Mouse (Mus musculus) stomach, embryonic 16.5 days (tissue): ENCODE measurements at regions not wholly inside any gene's neighbourhood (a gene's known extent, or its start where the extent isn't known, plus 50 kb on each side); places are given as distances from the start of the nearest gene placed in this dataset.

ENCODE experiments used
- ATAC-seq: fragments of 200-750 bp; cut with Nextera tagmentation; 2 replicates; pipeline ENCODE4 v1.8.0; 2017; ENCODE audit warnings: moderate number of reproducible peaks, moderate TSS enrichment; ENCODE audit not compliant: insufficient read depth, low FRiP score
- H3K27ac ChIP-seq: fragments of 300-500 bp; sonication (generic); 2 replicates; pipeline ENCODE4 v1.5.1; 2014; ENCODE audit warnings: low read length
- H3K27me3 ChIP-seq: fragments of 300-500 bp; sonication (generic); 2 replicates; pipeline ENCODE4 v1.6.1; 2014; ENCODE audit warnings: low read length, control low read depth, mixed read lengths; ENCODE audit not compliant: control insufficient read depth, insufficient read depth
- H3K36me3 ChIP-seq: fragments of 300-500 bp; sonication (generic); 2 replicates; pipeline ENCODE4 v1.6.1; 2014; ENCODE audit warnings: low read length; ENCODE audit not compliant: control insufficient read depth, insufficient read depth
- H3K4me1 ChIP-seq: fragments of 300-500 bp; sonication (generic); 2 replicates; pipeline ENCODE4 v1.6.1; 2014; ENCODE audit warnings: low read length, control low read depth, mixed read lengths; ENCODE audit not compliant: control insufficient read depth, insufficient read depth
- H3K4me2 ChIP-seq: fragments of 300-500 bp; sonication (generic); 2 replicates; pipeline ENCODE4 v1.6.1; 2014; ENCODE audit warnings: low read depth, low read length, mixed read lengths
- H3K4me3 ChIP-seq: fragments of 300-500 bp; sonication (generic); replicated peaks from 2 replicates; pipeline ENCODE4 v1.5.1; 2014; ENCODE audit warnings: mild to moderate bottlenecking, low read length
- H3K9ac ChIP-seq: fragments of 300-500 bp; sonication (generic); 2 replicates; pipeline ENCODE4 v1.6.1; 2014; ENCODE audit warnings: low read length
- H3K9me3 ChIP-seq: fragments of 300-500 bp; sonication (generic); replicated peaks from 2 replicates; pipeline ENCODE4 v1.6.1; 2016; ENCODE audit warnings: low read length, control low read depth; ENCODE audit not compliant: control insufficient read depth
- WGBS: fragments of 180-500 bp; shearing (Covaris S2); extraction: QIAGEN DNeasy Blood & Tissue Kit; methylation state at CpG from one replicate; pipeline ENCODE4 v1.1.7; 2014; 5-methylcytosine and 5-hydroxymethylcytosine counted together

- no peak overlapping the region for H3K4me2 ChIP-seq
- no peaks in the 10 kb centered on the region for H3K27me3 ChIP-seq
- 62% methylated on average over 4 of the region's 4 CpGs for WGBS
- no peaks in the 10 kb centered on the region for H3K4me1 ChIP-seq
- no peaks in the 10 kb centered on the region for H3K9me3 ChIP-seq
- H3K4me3 ChIP-seq, result no peak overlapping the region
- no peaks in the 10 kb centered on the region for H3K36me3 ChIP-seq
- no peak overlapping the region for H3K9ac ChIP-seq
- no peak for ATAC-seq
- H3K27ac ChIP-seq, result no peak overlapping the region
Measured at GRCm38 (mm10) chr11:21427291-21428012, 56.5 kb upstream of the Ugp2 start.

GRCm38 (mm10) chr11:21425480-21426101, 54.6 kb upstream of the Ugp2 start:
- no peaks in the 10 kb centered on the region for H3K27me3 ChIP-seq
- H3K36me3 ChIP-seq, result no peaks in the 10 kb centered on the region
- no peak overlapping the region for H3K27ac ChIP-seq
- H3K4me1 ChIP-seq, result no peaks in the 10 kb centered on the region
- 86% methylated on average over 6 of the region's 6 CpGs for WGBS
- H3K9ac ChIP-seq, result no peak overlapping the region
- H3K9me3 ChIP-seq, result no peaks in the 10 kb centered on the region
- ATAC-seq, result no peak
- no peak overlapping the region for H3K4me3 ChIP-seq
- no peak overlapping the region for H3K4me2 ChIP-seq

- no peak overlapping the region for H3K9ac ChIP-seq
- no peaks in the 10 kb centered on the region for H3K36me3 ChIP-seq
- no peak overlapping the region for H3K4me3 ChIP-seq
- no peak overlapping the region for H3K27ac ChIP-seq
- H3K4me1 ChIP-seq, result no peaks in the 10 kb centered on the region
- H3K9me3 ChIP-seq, result no peaks in the 10 kb centered on the region
- ATAC-seq, result no peak
- H3K27me3 ChIP-seq, result no peaks in the 10 kb centered on the region
- no peak overlapping the region for H3K4me2 ChIP-seq
Measured at GRCm38 (mm10) chr11:21424345-21424744, 53.3 kb upstream of the Ugp2 start.

DNA sequence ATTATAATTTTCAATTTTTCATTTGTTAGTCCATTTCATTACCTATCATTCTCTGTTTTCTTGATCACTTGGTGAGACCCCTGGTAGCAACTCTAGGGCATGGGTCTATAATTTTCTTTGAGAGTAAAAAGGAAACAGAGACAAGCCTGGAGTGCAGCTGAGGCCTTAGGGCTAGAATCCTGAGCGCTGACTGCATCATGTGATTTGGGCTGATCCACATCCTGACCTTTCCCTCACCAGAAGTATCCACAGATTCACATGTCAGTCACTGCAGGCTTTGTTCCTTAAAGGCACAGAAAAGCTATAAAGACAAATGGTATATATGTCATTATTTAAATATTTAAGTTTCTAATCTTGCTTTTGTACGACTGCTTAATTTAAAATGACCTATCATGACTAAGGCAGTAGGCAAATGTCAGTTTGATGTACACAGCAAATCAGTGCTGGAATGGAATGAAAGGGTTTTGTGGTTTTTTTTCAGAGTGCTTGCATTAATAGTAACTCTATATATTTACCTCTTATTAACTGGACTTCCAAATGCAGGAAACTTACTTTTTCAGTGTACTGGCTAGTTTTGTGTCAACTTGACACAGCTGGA, 51.4 kb upstream of the Ugp2 start:
- Histone ChIP-seq H3K4me2 (no peak overlapping the region), H3K9me3 (no peaks in the 10 kb centered on the region), H3K27me3 (no peaks in the 10 kb centered on the region), H3K9ac (no peak overlapping the region), H3K4me3 (no peak overlapping the region), H3K27ac (no peak overlapping the region), H3K36me3 (no peaks in the 10 kb centered on the region), H3K4me1 (no peaks in the 10 kb centered on the region)
- ATAC-seq, result peak; percentile 78; the same call in 1 of the 2 replicates
- 46% methylated on average over 2 of the region's 2 CpGs for WGBS
